Mouse (Mus musculus): ENCODE measurements at regions not wholly inside any gene's neighbourhood (a gene's known extent, or its start where the extent isn't known, plus 50 kb on each side); places are given as distances from the start of the nearest gene placed in this dataset.

DNA sequence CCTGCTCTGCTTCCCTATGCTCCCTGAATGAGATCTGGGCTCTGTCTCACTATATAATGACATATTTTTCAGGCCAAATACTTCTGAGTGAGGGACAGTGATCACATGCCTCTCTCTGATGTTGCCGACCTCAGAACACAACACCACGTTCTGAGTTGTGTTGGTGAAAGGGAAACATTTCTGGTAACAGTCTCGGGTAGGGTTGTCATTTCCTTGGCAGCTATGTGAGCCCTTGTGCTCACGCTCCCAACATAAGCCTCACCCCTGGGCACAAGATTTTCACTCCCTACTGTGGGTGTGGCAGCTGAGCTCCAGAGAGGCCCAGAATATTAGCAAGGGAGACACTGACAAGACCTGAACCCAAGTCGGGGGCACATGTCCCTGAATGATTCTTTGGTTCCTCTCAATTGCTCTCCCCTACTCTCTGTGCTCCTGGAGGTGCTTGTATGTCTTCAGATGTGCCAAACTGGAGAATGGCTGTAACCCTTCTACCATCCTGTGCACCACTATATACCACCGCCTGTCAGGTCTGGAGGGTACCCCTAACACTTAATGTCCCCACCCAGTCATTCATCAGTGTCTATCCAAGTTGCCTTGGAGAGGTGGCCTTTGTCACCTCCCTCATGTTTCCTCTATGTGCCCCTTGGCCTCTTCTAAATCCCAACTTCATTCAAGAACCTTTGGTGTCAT lies 62.5 kb upstream of the Ampd3 start:
- no peak overlapping the region for H3K27ac ChIP-seq
- peaks cover 4% of the 10 kb centered on the region; the same call in 1 of the 2 replicates for H3K27me3 ChIP-seq
- peaks cover 25% of the 10 kb centered on the region for H3K4me1 ChIP-seq
- H3K36me3 ChIP-seq = no peaks in the 10 kb centered on the region
- 72% methylated on average over 6 of the region's 6 CpGs for WGBS
- no peak overlapping the region for H3K4me3 ChIP-seq
- no peak overlapping the region for H3K9ac ChIP-seq
- H3K9me3 ChIP-seq = no peaks in the 10 kb centered on the region
- no peak for ATAC-seq (ENCODE audit: insufficient number of reproducible peaks, low FRiP score, low TSS enrichment, low read depth)
- no peak overlapping the region for H3K4me2 ChIP-seq

DNA sequence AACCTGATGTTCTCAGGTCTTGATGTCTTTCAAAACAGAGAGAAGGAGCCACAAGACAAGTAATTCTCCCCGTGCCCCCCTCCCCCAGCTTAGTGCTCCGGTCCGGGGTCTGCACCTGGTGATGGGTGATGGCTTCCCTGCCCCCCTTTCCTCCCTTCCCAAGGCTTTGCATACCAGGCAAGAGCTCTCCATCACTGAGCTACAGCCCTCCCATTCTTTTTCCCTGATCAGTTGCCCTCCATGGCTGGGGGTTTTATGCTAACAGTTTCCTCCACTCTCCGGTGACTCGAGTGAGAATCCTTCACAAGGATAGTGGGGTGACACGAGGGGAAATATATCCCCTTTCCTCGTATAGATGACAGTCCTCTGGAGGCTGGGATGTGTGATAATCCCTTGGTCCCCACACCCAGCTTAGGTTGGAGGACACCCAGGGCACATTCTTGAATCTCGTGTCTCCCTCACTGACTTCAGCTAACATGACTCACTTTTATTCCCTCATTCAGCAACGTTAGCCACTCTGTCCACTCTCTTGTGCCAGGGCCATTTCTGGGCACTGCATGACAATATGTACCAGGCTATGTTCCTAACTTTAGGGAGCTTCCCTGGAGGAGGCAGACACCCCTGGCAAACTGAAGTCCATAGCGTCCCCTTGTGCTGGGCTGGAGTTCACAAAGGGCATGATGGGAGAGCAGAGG lies 61.9 kb upstream of the Ampd3 start:
- 71% methylated on average over 10 of the region's 10 CpGs for WGBS
- Histone ChIP-seq H3K36me3 (no peaks in the 10 kb centered on the region), H3K9ac (no peak overlapping the region), H3K27me3 (peaks cover 4% of the 10 kb centered on the region; the same call in 1 of the 2 replicates), H3K4me1 (peaks cover 25% of the 10 kb centered on the region), H3K27ac (peak overlapping the region; percentile 28; the same call in 1 of the 2 replicates), H3K4me3 (no peak overlapping the region), H3K9me3 (0 out of 2 replicates have a peak, but pooled peaks cover under 1% of the 10 kb centered on the region), H3K4me2 (no peak overlapping the region)
- ATAC-seq (ENCODE audit: insufficient number of reproducible peaks, low FRiP score, low TSS enrichment, low read depth) = no peak

DNA sequence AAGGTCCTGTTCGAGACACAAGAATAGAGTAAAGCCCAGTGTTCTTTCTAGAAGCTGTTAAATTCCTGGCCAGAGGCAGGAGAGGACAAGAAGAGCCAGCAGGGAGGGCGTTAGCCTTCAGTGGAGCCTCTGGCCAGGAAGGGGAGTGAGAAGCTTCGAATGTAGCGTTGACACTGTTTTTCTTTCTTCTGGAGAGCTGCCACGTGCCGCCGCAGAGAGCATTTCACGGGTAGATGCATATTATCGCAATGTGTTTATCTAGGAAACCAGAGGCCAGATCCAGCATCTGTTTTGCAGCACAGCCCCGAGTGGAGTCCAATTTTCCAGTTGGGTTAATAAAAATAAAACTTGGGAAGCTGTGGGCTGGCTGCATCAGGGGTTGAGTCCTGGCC lies 61.3 kb upstream of the Ampd3 start:
- Histone ChIP-seq H3K4me3 (no peak overlapping the region), H3K27ac (peak overlapping the region; percentile 28; the same call in 1 of the 2 replicates), H3K4me1 (peaks cover 25% of the 10 kb centered on the region), H3K27me3 (peaks cover 4% of the 10 kb centered on the region; the same call in 1 of the 2 replicates), H3K9me3 (0 out of 2 replicates have a peak, but pooled peaks cover 3% of the 10 kb centered on the region), H3K36me3 (no peaks in the 10 kb centered on the region), H3K4me2 (no peak overlapping the region), H3K9ac (no peak overlapping the region)
- peak; percentile 50 for ATAC-seq (ENCODE audit: insufficient number of reproducible peaks, low FRiP score, low TSS enrichment, low read depth)
- WGBS = 33% methylated on average over 10 of the region's 10 CpGs

DNA sequence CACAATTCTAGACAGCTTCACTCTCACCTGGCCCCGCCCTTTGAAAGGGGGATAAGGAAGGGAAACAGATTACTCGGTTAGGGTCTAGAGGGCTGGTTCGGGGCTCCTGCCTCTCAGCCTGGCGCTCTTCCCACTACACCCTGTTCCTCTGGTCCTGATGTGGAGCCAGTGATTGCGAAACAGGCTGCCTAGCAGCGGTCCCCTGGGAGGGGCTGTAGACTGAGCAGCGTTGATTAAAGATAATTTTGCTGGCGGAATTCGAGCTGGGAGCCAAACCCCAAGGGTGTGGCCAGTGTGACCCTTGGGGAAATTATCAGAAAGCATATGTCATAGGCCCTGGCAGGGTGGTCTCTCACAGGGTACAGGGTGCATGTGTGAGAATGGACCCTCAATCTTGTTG lies 59.9 kb upstream of the Ampd3 start:
- 65% methylated on average over 9 of the region's 9 CpGs for WGBS
- peaks cover 4% of the 10 kb centered on the region; the same call in 1 of the 2 replicates for H3K27me3 ChIP-seq
- ATAC-seq (ENCODE audit: insufficient number of reproducible peaks, low FRiP score, low TSS enrichment, low read depth) = no peak
- no peaks in the 10 kb centered on the region for H3K36me3 ChIP-seq
- H3K9ac ChIP-seq = no peak overlapping the region
- no peak overlapping the region for H3K27ac ChIP-seq
- H3K4me1 ChIP-seq = peaks cover 21% of the 10 kb centered on the region
- H3K4me2 ChIP-seq = no peak overlapping the region
- H3K4me3 ChIP-seq = no peak overlapping the region
- 0 out of 2 replicates have a peak, but pooled peaks cover 3% of the 10 kb centered on the region for H3K9me3 ChIP-seq

GRCm38 (mm10) chr7:110708781-110709180 lies 59.2 kb upstream of the Ampd3 start:
- Histone ChIP-seq H3K4me3 (no peak overlapping the region), H3K27me3 (peaks cover 4% of the 10 kb centered on the region; the same call in 1 of the 2 replicates), H3K36me3 (no peaks in the 10 kb centered on the region), H3K9ac (no peak overlapping the region), H3K4me1 (peaks cover 21% of the 10 kb centered on the region), H3K27ac (no peak overlapping the region), H3K9me3 (0 out of 2 replicates have a peak, but pooled peaks cover 3% of the 10 kb centered on the region), H3K4me2 (no peak overlapping the region)
- no peak for ATAC-seq (ENCODE audit: insufficient number of reproducible peaks, low FRiP score, low TSS enrichment, low read depth)
- 87% methylated on average over 3 of the region's 3 CpGs for WGBS

- ATAC-seq (ENCODE audit: insufficient number of reproducible peaks, low FRiP score, low TSS enrichment, low read depth) = no peak
- 68% methylated on average over 6 of the region's 6 CpGs for WGBS
These were observed 58.4 kb upstream of the Ampd3 start for GRCm38 (mm10) chr7:110709606-110710005.

GRCm38 (mm10) chr7:110710256-110710962 lies 57.6 kb upstream of the Ampd3 start:
- Histone ChIP-seq H3K27me3 (no peaks in the 10 kb centered on the region; the same call in 1 of the 2 replicates), H3K4me3 (no peak overlapping the region), H3K4me2 (no peak overlapping the region), H3K27ac (no peak overlapping the region), H3K9me3 (0 out of 2 replicates have a peak, but pooled peaks cover 3% of the 10 kb centered on the region), H3K4me1 (peaks cover 21% of the 10 kb centered on the region), H3K36me3 (no peaks in the 10 kb centered on the region), H3K9ac (no peak overlapping the region)
- no peak for ATAC-seq (ENCODE audit: insufficient number of reproducible peaks, low FRiP score, low TSS enrichment, low read depth)
- WGBS = 80% methylated on average over 9 of the region's 9 CpGs

More at GRCm38 (mm10) chr7:110709606-110710005, 58.4 kb upstream of the Ampd3 start:
- H3K4me1 ChIP-seq = peaks cover 21% of the 10 kb centered on the region
- no peak overlapping the region for H3K9ac ChIP-seq
- no peaks in the 10 kb centered on the region for H3K36me3 ChIP-seq
- H3K4me3 ChIP-seq = no peak overlapping the region
- peaks cover 2% of the 10 kb centered on the region; the same call in 1 of the 2 replicates for H3K27me3 ChIP-seq
- 0 out of 2 replicates have a peak, but pooled peaks cover 3% of the 10 kb centered on the region for H3K9me3 ChIP-seq
- no peak overlapping the region for H3K27ac ChIP-seq
- H3K4me2 ChIP-seq = no peak overlapping the region

- H3K27ac ChIP-seq = no peak overlapping the region
- H3K9me3 ChIP-seq = 0 out of 2 replicates have a peak, but pooled peaks cover 3% of the 10 kb centered on the region
- no peaks in the 10 kb centered on the region for H3K27me3 ChIP-seq
- no peak overlapping the region for H3K4me2 ChIP-seq
- ATAC-seq (ENCODE audit: insufficient number of reproducible peaks, low FRiP score, low TSS enrichment, low read depth) = no peak
- no peak overlapping the region for H3K4me3 ChIP-seq
- H3K9ac ChIP-seq = no peak overlapping the region
- no peaks in the 10 kb centered on the region for H3K4me1 ChIP-seq
- 55% methylated on average over 3 of the region's 3 CpGs for WGBS
- no peaks in the 10 kb centered on the region for H3K36me3 ChIP-seq
These were observed 54.3 kb upstream of the Ampd3 start for GRCm38 (mm10) chr7:110713661-110714060.

DNA sequence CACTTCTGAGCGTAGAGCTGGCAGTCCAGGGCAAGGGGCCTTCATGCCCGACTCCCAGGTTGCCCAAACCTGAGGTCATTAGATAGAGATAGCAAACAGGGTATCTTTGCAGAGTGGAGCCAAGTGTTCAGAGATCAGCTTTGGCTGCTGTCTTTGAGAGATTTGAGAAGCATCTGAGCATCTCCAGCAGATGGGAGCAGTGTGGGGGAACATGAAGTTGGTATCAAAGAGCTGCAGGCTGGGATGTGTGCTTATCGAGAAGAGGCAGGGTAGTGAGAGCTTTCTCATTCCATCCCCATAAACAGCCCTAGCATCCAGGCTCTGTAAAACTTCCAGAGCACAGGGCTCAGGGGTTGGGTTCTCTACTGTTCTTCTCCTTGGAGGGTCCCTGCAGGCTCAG lies 52.9 kb upstream of the Ampd3 start:
- Histone ChIP-seq H3K4me1 (no peaks in the 10 kb centered on the region), H3K9ac (no peak overlapping the region), H3K27me3 (no peaks in the 10 kb centered on the region), H3K27ac (no peak overlapping the region), H3K4me2 (no peak overlapping the region), H3K4me3 (no peak overlapping the region), H3K36me3 (no peaks in the 10 kb centered on the region), H3K9me3 (0 out of 2 replicates have a peak, but pooled peaks cover 3% of the 10 kb centered on the region)
- WGBS = 89% methylated on average over 3 of the region's 3 CpGs
- no peak for ATAC-seq (ENCODE audit: insufficient number of reproducible peaks, low FRiP score, low TSS enrichment, low read depth)

DNA sequence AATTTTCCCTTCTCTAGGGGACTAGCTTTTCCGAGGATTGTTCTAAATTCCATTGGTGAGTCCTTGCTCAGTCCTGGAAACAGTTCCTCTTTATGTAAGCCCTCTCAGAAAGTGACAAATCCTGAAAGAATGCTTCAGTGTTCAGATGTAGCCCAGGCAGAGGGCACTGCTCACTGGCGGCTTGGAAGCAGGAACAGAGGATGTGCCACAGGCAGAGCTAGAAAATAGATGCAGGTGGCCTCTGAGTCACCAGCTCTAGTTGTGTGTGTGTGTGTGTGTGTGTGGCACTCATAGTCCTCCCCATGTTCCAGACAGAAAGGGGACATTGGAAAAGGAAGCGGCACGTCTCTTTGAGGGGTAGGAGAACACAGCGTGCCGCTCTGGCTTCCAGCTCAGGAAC lies 52.5 kb upstream of the Ampd3 start:
- Histone ChIP-seq H3K36me3 (no peaks in the 10 kb centered on the region), H3K4me3 (no peak overlapping the region), H3K9ac (no peak overlapping the region), H3K9me3 (0 out of 2 replicates have a peak, but pooled peaks cover 3% of the 10 kb centered on the region), H3K27me3 (no peaks in the 10 kb centered on the region), H3K27ac (no peak overlapping the region; the same call in 1 of the 2 replicates), H3K4me1 (no peaks in the 10 kb centered on the region), H3K4me2 (no peak overlapping the region)
- ATAC-seq (ENCODE audit: insufficient number of reproducible peaks, low FRiP score, low TSS enrichment, low read depth) = no peak
- 81% methylated on average over 6 of the region's 6 CpGs for WGBS

GRCm38 (mm10) chr7:110717104-110717503 lies 50.9 kb upstream of the Ampd3 start:
- WGBS = 79% methylated on average over 6 of the region's 6 CpGs
- no peak overlapping the region for H3K4me3 ChIP-seq
- no peak for ATAC-seq (ENCODE audit: insufficient number of reproducible peaks, low FRiP score, low TSS enrichment, low read depth)

More at GRCm38 (mm10) chr7:110717104-110717503, 50.9 kb upstream of the Ampd3 start:
- Histone ChIP-seq H3K4me1 (no peaks in the 10 kb centered on the region), H3K9ac (no peak overlapping the region), H3K9me3 (no peaks in the 10 kb centered on the region), H3K27ac (no peak overlapping the region), H3K4me2 (no peak overlapping the region), H3K27me3 (no peaks in the 10 kb centered on the region), H3K36me3 (no peaks in the 10 kb centered on the region)

Measured in limb, embryonic 15.5 days (tissue).